Mouse (Mus musculus): ENCODE measurements at regions not wholly inside any gene's neighbourhood (a gene's known extent, or its start where the extent isn't known, plus 50 kb on each side); places are given as distances from the start of the nearest gene placed in this dataset.

DNA sequence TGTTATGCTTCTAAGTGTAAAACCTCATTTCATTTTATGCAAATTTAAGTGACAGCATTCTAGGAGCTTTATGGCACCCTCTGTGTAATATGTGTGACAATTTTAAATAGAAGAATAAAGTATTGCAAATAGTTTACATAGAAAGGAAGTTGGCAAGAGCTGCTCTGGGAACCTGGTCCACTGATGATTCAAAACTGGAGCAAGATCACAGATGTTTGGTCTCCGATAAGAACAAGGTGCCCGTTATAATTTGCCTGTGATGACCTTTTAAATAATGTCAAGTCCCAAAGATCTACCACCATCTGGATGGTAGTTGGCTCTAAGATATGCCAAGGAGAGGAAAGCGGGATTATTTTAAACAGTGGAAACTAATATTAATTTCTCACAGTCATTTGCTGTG, 607.1 kb downstream of the Robo2 start:
- TF ChIP-seq CTCF (IDR thresholded peaks at IDR 0.05; ENCODE audit: low read depth) (no peak), EP300 (IDR thresholded peaks at IDR 0.05; ENCODE audit: low read depth) (no peak)

All from liver, embryonic 14.5 days (tissue).